Mouse (Mus musculus): ENCODE results near the gene I0C0044D17Rik. TPM values are rescaled to one million over a fixed set of nuclear protein-coding genes. Genes with fewer than 3 reads are reported as not detected.

I0C0044D17Rik gene
- polyA plus RNA-seq, 1 experiment: not detected

- DNase-seq (ENCODE audit: low read depth, low spot score): no peak
- 40% methylated on average over 7 of the region's 7 CpGs for WGBS
Observed at GRCm38 (mm10) chr4:98789133-98789765, 34.4 kb downstream of the I0C0044D17Rik start.

GRCm38 (mm10) chr4:98786281-98786680 is 37.4 kb downstream of the I0C0044D17Rik start:
- WGBS: 63% methylated on average over 3 of the region's 3 CpGs
- DNase-seq (ENCODE audit: low read depth, low spot score): no peak

DNA sequence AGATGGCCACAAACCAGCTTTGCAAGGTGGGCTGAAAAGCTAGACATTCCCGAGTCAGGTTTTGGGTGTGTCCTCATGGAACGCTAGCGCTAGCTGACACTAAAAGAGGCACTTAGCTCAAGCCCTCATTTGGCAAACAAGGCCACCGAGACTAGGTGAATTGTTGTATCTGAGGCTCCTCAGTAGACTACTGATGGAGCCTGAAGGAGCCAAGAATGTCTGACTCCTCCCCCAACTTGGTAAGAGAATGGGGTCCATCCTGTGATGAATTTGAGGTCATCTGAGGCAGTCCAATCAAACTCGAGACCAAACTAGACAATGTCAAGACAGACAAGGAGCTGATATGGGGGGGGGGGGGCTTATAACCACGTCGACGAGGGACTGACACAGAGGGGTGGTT is 37.8 kb downstream of the I0C0044D17Rik start:
- DNase-seq (ENCODE audit: low read depth, low spot score): no peak
- 25% methylated on average over 8 of the region's 8 CpGs for WGBS

- 22% methylated on average over 16 of the region's 16 CpGs for WGBS
- no peak for DNase-seq (ENCODE audit: low read depth, low spot score)
Observed at GRCm38 (mm10) chr4:98778219-98778618, 45.4 kb downstream of the I0C0044D17Rik start.

GRCm38 (mm10) chr4:98777464-98777863 is 46.2 kb downstream of the I0C0044D17Rik start:
- no peak for DNase-seq (ENCODE audit: low read depth, low spot score)

GRCm38 (mm10) chr4:98776721-98777427 is 46.8 kb downstream of the I0C0044D17Rik start:
- DNase-seq (ENCODE audit: low read depth, low spot score): no peak
- 93% methylated on average over 10 of the region's 10 CpGs for WGBS

More at GRCm38 (mm10) chr4:98777464-98777863, 46.2 kb downstream of the I0C0044D17Rik start:
- WGBS: 77% methylated on average over 6 of the region's 6 CpGs

GRCm38 (mm10) chr4:98773785-98774184 is 49.9 kb downstream of the I0C0044D17Rik start:
- WGBS: 88% methylated on average over 5 of the region's 5 CpGs

More at GRCm38 (mm10) chr4:98773785-98774184, 49.9 kb downstream of the I0C0044D17Rik start:
- DNase-seq (ENCODE audit: low read depth, low spot score): no peak

Other genes with a start within 250 kb of the I0C0044D17Rik start
- not detected in 2 replicates for gene L1td1, start 97.1 kb downstream of the I0C0044D17Rik start, polyA plus RNA-seq (2012; rRNA removed)
- 0.19 and 0.33 TPM in 2 replicates for gene Kank4, start 6.3 kb downstream of the I0C0044D17Rik start, polyA plus RNA-seq (2012; rRNA removed)
- gene Usp1, start 100.0 kb upstream of the I0C0044D17Rik start, polyA plus RNA-seq (2012; rRNA removed): 14.7 and 29.3 TPM in 2 replicates
- not detected in 2 replicates for gene Angptl3, start 207.1 kb upstream of the I0C0044D17Rik start, polyA plus RNA-seq (2012; rRNA removed)

Measured in large intestine, adult 2 months (tissue).